Mouse (Mus musculus) bone marrow macrophage, adult 2 months (primary cell): ENCODE results near the gene Unc5cl. TPM values are rescaled to one million over a fixed set of nuclear protein-coding genes. Genes with fewer than 3 reads are reported as not detected.
"Not testable (repeated sequence)": the region's sequence is repeated elsewhere in the genome, so short reads cannot be mapped to it uniquely, and the experiment has no call there.

Source experiments
- H3K27ac ChIP-seq: 2 replicates; pipeline ENCODE4 v1.5.1; 2012; ENCODE audit warnings: low read depth, low read length; ENCODE audit not compliant: insufficient read depth
- H3K4me1 ChIP-seq: 2 replicates; pipeline ENCODE4 v1.6.1; 2012; ENCODE audit warnings: low read length; ENCODE audit not compliant: control insufficient read depth, insufficient read depth
- H3K4me3 ChIP-seq: 2 replicates; pipeline ENCODE4 v1.5.1; 2012; ENCODE audit warnings: mild to moderate bottlenecking, low read length, moderate library complexity; ENCODE audit not compliant: insufficient read depth
- CTCF ChIP-seq: IDR thresholded peaks from 2 replicates; pipeline ENCODE4 v1.5.1; 2012; ENCODE audit warnings: low read depth, mild to moderate bottlenecking, low read length, moderate library complexity
- POLR2A ChIP-seq: IDR thresholded peaks from 2 replicates; pipeline ENCODE4 v1.6.1; 2012; ENCODE audit warnings: mild to moderate bottlenecking, low read depth, low read length, borderline replicate concordance
- polyA plus RNA-seq: library from polyadenylated mRNA; stranded (reverse); fragments of >200 nt; gene quantifications from 2 replicates; pipeline ENCODE4 v1.2.4, GENCODE M21; 2012; ENCODE audit not compliant: missing spikeins, insufficient read depth, insufficient read length

Unc5cl gene
- polyA plus RNA-seq, 1 experiment = not detected

GRCm38 (mm10) chr17:48463391-48463790 is 8.7 kb downstream of the Unc5cl start:
- Histone ChIP-seq H3K4me1 (no peaks in the 10 kb centered on the region), H3K4me3 (no peak overlapping the region), H3K27ac (no peak overlapping the region)
- TF ChIP-seq POLR2A = no peak

GRCm38 (mm10) chr17:48466769-48467394 is 12.2 kb downstream of the Unc5cl start:
- Histone ChIP-seq H3K27ac (no peak overlapping the region), H3K4me1 (no peaks in the 10 kb centered on the region), H3K4me3 (no peak overlapping the region)
- no peak for TF ChIP-seq POLR2A
- no peak for TF ChIP-seq CTCF

GRCm38 (mm10) chr17:48467395-48468231 is 12.9 kb downstream of the Unc5cl start:
- Histone ChIP-seq H3K27ac (no peak overlapping the region), H3K4me3 (no peak overlapping the region), H3K4me1 (no peaks in the 10 kb centered on the region)
- TF ChIP-seq POLR2A (no peak), CTCF (peak; percentile 40)

- not testable (repeated sequence) for H3K4me1 ChIP-seq, H3K27ac ChIP-seq, H3K4me3 ChIP-seq
Observed at GRCm38 (mm10) chr17:48474282-48474681, 19.6 kb downstream of the Unc5cl start.

GRCm38 (mm10) chr17:48475444-48475843 is 20.7 kb downstream of the Unc5cl start:
- Histone ChIP-seq H3K4me3 (no peak overlapping the region), H3K27ac (no peak overlapping the region), H3K4me1 (no peaks in the 10 kb centered on the region)
- TF ChIP-seq CTCF (no peak), POLR2A (no peak)

GRCm38 (mm10) chr17:48479952-48480351 is 25.3 kb downstream of the Unc5cl start:
- Histone ChIP-seq H3K4me3 (no peak overlapping the region), H3K27ac (no peak overlapping the region), H3K4me1 (no peaks in the 10 kb centered on the region)
- no peak for TF ChIP-seq CTCF
- no peak for TF ChIP-seq POLR2A

GRCm38 (mm10) chr17:48483764-48484163 is 29.1 kb downstream of the Unc5cl start:
- H3K27ac ChIP-seq = no peak overlapping the region
- no peak overlapping the region for H3K4me3 ChIP-seq
- TF ChIP-seq POLR2A (no peak), CTCF (no peak)
- no peaks in the 10 kb centered on the region for H3K4me1 ChIP-seq

- no peak for TF ChIP-seq POLR2A
- no peak for TF ChIP-seq CTCF
- no peak overlapping the region for H3K4me3 ChIP-seq
- H3K4me1 ChIP-seq = no peaks in the 10 kb centered on the region
- no peak overlapping the region for H3K27ac ChIP-seq
Observed at GRCm38 (mm10) chr17:48484191-48484590, 29.5 kb downstream of the Unc5cl start.

- TF ChIP-seq POLR2A (no peak), CTCF (no peak)
- Histone ChIP-seq H3K27ac (no peak overlapping the region), H3K4me1 (no peaks in the 10 kb centered on the region), H3K4me3 (no peak overlapping the region)
Observed at GRCm38 (mm10) chr17:48489466-48489865, 34.8 kb downstream of the Unc5cl start.

GRCm38 (mm10) chr17:48492621-48493020 is 37.9 kb downstream of the Unc5cl start:
- TF ChIP-seq POLR2A (no peak), CTCF (no peak)
- H3K27ac ChIP-seq = no peak overlapping the region
- H3K4me3 ChIP-seq = no peak overlapping the region

GRCm38 (mm10) chr17:48493582-48493981 is 38.9 kb downstream of the Unc5cl start:
- no peak for TF ChIP-seq POLR2A
- TF ChIP-seq CTCF = no peak
- Histone ChIP-seq H3K27ac (no peak overlapping the region), H3K4me1 (no peaks in the 10 kb centered on the region), H3K4me3 (no peak overlapping the region)

More at GRCm38 (mm10) chr17:48492621-48493020, 37.9 kb downstream of the Unc5cl start:
- no peaks in the 10 kb centered on the region for H3K4me1 ChIP-seq
